In the genomic region with DNA sequence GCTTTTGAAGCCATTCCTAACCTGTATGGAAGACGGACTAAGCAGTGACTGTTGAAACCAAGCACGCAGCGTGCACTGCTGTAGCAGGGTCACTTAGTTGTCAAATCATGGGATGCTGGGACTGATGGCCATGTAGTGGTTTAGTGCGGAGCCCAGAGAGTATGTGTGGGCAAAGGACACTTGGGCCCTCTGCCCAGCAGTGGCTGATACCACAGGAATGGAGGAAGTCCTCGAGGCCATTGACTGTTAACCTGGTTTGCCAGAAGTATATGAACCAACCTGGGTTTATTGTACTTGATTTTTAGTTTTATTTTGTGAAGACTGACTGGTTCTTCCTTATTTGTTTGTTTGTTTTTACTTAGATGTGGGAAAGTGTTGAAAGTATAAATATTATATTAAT, we compare ENCODE assay signal across 19 mouse cellular contexts.
"Had no signal": no experiment of that assay in that cellular context is flagged by ENCODE, and none has a peak within 500 bp of the region (broad histone marks: within the 10 kb centered on the region; RNA-seq: fewer than 3 reads in every experiment).

No protein-coding gene starts in this region.

- DNase-seq: liver, embryonic 13.5 days; liver, postnatal 0 days; midbrain, embryonic 14.5 days; retina, postnatal 1 day; right cerebral cortex, adult 18-20 months; right cerebral cortex, postnatal 25 days; right cerebral cortex, postnatal 4 days; spleen, adult 18-20 months; thymus, adult 18-20 months; thymus, postnatal 14 days; thymus, postnatal 36 days had no signal

- H3K9ac ChIP-seq: liver, embryonic 13.5 days; liver, embryonic 15.5 days; liver, postnatal 0 days; lung, embryonic 15.5 days; midbrain, embryonic 12.5 days; neural tube, embryonic 13.5 days; neural tube, embryonic 15.5 days had no signal

- H3K36me3 ChIP-seq: liver, embryonic 13.5 days; liver, embryonic 15.5 days; lung, embryonic 15.5 days; midbrain, embryonic 10.5 days; midbrain, embryonic 12.5 days; neural tube, embryonic 13.5 days; neural tube, embryonic 15.5 days had no signal

- H3K4me2 ChIP-seq: liver, embryonic 13.5 days; liver, embryonic 15.5 days; lung, embryonic 15.5 days; midbrain, embryonic 12.5 days; neural tube, embryonic 13.5 days; neural tube, embryonic 15.5 days had no signal

- H3K4me1 ChIP-seq: neural tube, embryonic 15.5 days had no signal

- H3K27me3 ChIP-seq: liver, embryonic 13.5 days; liver, embryonic 15.5 days; lung, embryonic 15.5 days; midbrain, embryonic 12.5 days; neural tube, embryonic 13.5 days; neural tube, embryonic 15.5 days had no signal

- H3K4me3 ChIP-seq: liver, embryonic 13.5 days; liver, embryonic 15.5 days; lung, embryonic 15.5 days; midbrain, embryonic 10.5 days; midbrain, embryonic 12.5 days; myocyte; neural tube, embryonic 13.5 days; neural tube, embryonic 15.5 days had no signal

- ATAC-seq: liver, postnatal 0 days; midbrain, embryonic 16.5 days had no signal

- H3K9me3 ChIP-seq: liver, embryonic 13.5 days; liver, embryonic 15.5 days; lung, embryonic 15.5 days; midbrain, embryonic 10.5 days; midbrain, embryonic 12.5 days; neural tube, embryonic 13.5 days; neural tube, embryonic 15.5 days had no signal

- H3K27ac ChIP-seq: liver, embryonic 13.5 days; liver, embryonic 15.5 days; lung, embryonic 15.5 days; midbrain, embryonic 10.5 days; midbrain, embryonic 12.5 days; neural tube, embryonic 13.5 days; neural tube, embryonic 15.5 days had no signal
